Mouse (Mus musculus) stomach, postnatal 0 days (tissue): Measurements from ENCODE around the gene Defb22.

Experiments
- CTCF ChIP-seq: IDR thresholded peaks from 2 replicates; pipeline ENCODE4 v1.5.1; 2016; ENCODE audit warnings: antibody characterized with exemption, low read depth, mild to moderate bottlenecking, moderate library complexity
- EP300 ChIP-seq: optimal IDR thresholded peaks from 2 replicates; pipeline ENCODE3; 2016; ENCODE audit warnings: antibody characterized with exemption

DNA sequence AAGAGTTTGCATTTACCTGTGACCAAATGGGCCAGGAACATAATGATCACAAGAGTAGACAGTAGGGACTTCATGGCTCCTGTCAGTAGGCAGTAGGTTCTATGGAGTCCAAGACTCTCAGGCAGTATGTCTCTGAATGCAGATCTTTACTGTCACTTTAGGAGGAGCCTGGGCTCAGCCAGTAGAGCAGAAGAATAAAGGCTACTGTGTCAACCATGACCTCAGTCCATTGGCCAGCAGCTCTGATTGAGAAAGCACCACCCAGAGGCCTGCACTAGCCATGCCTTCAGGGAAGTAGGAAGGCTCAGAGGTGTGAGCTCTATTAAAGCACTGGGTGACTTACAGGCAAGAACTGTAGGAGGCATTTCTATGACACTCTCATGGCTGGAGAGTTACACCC lies at the start of gene Defb22:
- TF ChIP-seq CTCF (no peak), EP300 (no peak)
